Mouse (Mus musculus): ENCODE results near the gene Cit.

Cit gene

DNA sequence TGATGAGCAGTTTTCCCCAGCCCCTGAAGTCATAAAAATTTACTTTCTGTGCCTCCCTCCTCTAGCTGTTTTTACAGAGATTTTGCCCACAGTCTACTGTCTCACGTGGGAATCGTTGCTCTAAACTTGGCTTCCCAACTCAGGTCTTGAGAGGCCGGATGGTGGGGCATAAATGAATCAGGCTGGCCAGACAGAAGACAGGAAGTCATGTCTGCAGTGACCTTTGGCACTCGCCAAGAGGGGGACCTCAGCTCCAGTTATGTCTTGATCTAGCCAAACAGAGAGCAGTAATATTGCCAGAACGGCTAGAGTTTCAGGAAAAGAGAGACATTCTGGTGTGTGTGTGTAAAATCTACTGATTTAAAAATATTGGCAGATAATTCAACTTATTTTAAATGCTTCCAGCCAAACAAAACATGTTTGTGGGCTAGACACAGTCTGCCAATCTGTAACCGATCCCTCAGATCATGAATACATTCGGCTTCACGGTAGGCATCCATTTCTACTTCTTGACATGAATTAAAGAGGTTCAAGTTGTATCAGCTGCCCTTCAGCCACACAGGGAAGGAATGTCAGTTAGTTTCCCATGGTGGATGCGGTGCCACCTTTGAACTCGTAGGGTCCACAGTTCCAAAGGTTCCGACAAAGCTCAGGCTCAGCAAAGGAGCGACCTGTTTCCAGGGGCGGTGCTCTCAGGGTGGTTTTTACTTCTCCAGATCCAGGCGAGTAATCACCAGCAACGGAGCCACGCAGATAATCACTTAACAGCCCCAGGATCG lies 5.4 kb downstream of the Cit start:
- no peak for DNase-seq (ENCODE audit: low spot score in 2 of 2)

DNA sequence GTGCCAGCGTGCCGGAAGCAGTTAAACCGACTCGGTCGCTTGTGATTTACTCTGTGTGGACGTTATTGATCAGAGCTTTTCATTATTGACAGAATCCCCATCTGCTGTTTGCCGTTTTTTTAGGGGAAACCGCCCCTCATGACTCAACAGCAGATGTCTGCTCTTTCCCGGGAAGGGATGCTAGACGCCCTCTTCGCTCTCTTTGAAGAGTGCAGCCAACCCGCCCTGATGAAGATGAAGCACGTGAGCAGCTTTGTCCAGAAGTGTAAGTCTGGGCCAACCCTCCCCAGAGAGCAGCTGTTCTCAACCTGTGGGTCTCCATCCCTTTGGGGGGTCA lies 5.9 kb downstream of the Cit start:
- DNase-seq (ENCODE audit: low spot score in 2 of 2), result no peak

DNA sequence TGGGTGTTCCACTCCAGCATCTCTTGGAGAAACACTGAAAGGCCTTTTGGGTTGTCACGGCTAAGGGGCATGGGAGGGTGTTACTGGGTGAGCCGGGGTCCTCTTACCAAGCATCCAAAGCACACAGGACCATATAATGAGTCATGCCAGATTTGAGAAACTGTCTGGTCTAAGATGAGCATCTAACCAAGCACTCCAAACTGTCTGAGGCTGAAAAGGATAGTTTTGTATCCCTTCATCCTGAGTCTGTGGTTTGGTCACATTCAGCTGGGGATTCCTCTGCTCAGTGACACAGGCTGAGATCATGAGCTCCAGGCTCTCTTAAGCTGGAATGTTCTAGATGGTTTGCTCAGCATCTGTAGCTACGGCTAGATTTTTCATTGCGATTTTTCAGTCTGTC lies 7.4 kb downstream of the Cit start:
- DNase-seq (ENCODE audit: low spot score in 2 of 2), result no peak

DNA sequence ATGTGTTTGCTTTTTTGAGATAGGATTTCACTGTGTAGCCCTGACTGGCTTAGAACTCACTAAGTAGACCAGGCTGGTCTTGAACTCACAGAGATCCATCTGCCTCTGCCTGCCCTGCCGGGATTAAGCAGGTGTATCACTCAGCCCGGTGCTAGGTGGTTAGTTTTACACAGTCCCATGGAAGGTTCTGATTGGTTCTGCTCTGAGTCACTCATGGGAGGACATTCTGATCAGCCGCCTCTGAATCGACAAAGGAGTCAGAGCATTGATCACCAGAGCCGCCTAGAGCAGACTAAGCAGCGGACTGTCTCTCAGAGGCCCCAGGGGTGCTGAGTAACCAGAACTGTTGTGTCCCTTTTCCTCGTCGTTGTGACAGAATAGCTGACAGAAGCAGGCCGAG lies 8.6 kb downstream of the Cit start:
- DNase-seq (ENCODE audit: low spot score in 2 of 2), result no peak

DNA sequence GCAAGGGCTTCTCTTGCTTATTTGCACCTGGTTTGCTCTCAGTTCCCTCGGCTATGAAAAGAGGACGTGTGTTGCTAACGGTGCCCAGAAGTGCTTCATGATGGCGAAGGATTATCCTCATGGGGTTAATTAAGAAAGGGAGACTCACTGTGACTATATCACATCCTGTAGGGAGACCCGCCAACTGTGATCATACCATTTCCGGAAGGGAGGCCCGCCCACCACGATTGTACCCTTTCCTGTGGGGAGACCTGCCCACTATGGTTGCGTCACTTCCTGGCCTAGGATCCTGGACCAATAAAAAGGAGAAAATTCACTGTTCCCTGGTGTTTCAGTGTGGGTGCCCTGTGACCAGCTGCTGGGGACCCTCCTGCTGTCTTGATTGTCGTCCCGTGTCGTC lies 9.3 kb downstream of the Cit start:
- no peak for DNase-seq (ENCODE audit: low spot score in 2 of 2)

DNA sequence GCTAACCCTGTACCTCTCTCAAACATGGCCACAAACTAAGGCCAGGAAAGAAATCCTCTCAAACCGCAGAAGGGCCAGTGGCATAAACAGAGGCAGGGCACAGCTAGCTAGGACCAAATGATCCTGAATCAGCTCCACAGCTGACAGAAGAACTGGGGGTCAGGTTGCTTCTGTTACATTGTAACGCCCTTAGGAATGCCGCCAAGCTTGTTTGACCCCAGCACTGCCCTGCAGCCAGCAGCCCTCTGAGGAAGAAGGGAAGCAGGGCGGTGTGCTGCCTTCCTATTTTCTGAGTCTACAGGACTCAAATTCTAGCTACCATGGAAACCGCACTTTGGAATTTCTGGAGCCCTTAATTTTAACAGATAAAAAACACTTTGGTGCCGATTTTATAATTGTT lies 13.6 kb downstream of the Cit start:
- DNase-seq (ENCODE audit: low spot score in 2 of 2), result no peak

DNA sequence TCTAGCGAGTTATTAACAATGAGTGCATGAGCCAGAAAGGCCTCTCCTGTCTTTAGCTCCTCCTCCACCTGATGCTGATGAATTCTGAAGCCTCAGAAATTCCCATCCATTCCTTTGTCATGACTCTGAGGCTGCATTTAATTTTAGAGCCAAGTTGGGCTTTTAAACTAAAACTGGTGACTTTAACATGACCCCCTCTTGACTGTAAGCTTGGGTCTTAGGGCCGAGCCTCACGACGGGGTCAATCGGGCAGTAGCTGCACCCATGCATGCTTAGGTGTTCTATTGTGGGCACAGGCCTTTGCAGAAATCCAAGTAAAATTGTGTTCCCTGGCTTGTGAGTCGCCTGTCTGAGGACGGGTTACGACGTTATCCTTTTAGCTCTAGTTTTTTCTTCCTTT lies 14.4 kb downstream of the Cit start:
- DNase-seq (ENCODE audit: low spot score in 2 of 2), result no peak

DNA sequence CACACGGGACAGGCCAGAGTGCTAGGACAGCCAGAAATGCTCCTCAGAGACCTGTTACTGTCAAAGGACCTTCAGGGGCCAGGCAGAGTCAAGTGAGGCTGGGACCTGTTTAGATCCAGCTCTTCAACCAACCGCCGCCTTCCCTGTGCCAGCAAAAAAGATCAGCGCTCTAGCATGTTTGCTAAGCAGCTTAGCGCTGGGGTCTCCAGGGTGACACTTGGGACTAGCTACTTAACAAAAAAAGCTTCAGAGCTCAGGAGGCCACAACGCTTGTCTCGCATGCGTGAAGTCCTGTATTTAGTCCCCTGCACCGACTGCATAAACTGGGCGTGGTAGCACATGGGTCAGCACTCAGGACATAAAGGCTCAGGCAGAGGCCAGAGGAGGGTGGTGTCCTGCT lies 16.9 kb downstream of the Cit start:
- no peak for DNase-seq (ENCODE audit: low spot score in 2 of 2)

DNA sequence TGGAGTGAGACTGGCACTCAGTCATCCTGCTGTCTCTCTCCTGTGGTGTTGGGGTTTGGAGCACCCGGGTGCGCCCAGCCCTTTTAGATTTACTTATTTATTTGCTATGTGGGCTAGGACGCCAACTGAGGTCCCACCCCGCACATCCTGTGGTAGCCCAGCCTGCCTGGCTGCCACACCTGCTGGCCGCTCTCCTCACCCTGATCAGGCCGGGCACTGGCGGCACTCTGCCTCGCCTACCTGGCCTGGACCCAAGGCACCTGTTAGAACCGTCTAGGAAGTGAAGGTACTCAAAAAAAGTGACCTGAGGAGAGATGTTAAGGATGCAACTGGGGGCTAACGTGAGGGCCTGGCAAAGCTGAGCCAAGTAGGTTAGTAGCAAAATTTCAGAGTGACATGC lies 17.4 kb downstream of the Cit start:
- no peak for DNase-seq (ENCODE audit: low spot score in 2 of 2)

DNA sequence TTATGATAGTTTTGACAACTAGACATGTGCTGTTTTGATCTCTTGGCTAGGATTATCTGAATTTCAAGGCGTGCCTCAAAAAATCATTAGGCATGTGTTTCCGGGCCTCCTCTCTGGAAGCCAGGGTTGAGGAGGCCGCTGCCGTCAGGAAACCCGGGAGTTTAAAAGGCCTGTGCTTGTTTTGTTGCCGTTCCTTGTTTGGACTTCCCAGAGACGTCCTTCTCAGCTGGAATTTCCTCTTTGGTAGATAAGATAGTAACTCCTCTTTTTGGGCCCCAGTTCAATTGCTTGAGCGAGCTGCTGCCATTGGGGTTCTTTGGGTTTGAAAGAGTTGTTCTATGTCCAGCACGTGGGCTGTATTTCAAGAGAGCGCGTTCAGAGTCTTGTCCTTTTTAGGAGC lies 21.2 kb downstream of the Cit start:
- no peak for DNase-seq (ENCODE audit: low spot score in 2 of 2)

DNA sequence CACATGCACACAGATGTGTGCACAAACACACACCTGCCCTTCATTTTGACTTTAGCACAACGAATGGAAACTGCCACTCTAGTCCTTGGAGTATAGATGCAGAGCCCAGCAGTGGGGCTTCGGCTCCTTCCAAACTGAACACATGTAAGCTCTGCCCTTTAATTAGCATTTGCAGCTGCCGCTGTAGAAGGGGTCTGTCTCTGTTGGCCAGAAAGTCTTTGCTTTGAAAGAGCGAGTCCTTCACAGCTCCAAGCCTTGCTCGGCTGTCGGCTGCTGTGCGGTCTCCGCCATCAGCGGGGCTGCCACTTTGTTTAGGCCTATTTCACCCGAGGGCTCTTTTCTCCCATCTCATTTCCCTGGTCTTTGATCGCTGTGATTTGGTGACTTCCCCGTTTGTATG lies 23.5 kb downstream of the Cit start:
- DNase-seq (ENCODE audit: low spot score in 2 of 2), result no peak

DNA sequence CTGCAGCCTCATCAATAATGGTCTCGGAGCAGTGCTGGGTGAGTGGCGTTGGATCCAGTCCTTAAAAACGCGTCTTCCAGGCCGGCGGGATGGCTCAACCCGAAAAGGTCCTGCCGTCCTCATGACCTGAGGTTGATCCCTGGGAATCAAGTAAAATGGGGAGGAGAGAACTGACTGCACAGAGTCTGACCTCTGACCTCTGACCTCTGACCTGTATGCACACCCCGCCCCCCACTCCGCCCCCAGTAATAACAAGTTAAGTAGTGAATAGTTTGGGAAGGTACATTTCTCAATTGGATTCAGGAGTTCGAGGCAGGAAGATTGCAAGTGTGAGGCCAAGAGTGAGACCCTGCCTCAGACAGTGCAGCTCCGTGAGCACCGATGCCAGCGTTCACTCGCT lies 24.1 kb downstream of the Cit start:
- no peak for DNase-seq (ENCODE audit: low spot score in 2 of 2)

DNA sequence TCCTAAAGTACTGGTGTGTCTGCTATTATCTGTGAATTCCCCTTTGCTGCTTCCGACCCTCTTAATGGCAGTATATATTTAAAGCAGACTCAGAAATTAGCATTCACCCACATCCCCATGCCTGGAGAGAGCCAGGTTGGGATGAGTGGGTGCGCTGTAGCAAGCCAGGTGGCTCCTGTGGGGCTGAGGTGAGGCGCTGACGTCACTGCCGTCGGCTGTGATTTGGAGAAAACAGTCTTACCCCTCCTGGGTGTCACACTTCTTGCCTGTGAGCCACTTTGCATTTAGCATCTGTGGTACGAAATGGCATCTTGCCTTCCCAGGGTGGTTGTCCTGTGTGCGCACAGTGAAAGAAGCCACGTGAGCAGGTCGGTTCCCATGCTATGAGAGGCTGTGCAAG lies 26.1 kb downstream of the Cit start:
- no peak for DNase-seq (ENCODE audit: low spot score in 2 of 2)

DNA sequence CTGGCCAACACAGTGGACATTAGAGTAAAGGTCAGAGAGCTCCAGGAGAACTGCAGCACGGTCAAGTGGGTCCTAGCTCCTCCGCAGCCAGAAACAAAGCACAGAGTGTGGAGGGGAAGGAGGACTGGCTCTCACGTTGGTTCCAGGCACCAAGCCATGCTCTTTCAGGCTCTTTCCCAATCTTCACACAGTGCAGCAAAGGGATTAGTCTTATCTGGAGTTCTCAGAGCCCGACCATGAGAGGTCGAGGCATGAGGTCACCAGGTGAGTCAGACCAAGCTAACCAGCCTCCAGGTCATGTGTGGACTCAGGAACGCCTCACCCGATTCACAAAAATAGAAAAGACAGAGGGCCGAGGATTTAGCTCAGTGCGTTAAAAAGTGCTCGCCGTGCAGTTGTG lies 27.0 kb downstream of the Cit start:
- DNase-seq (ENCODE audit: low spot score in 2 of 2), result no peak

DNA sequence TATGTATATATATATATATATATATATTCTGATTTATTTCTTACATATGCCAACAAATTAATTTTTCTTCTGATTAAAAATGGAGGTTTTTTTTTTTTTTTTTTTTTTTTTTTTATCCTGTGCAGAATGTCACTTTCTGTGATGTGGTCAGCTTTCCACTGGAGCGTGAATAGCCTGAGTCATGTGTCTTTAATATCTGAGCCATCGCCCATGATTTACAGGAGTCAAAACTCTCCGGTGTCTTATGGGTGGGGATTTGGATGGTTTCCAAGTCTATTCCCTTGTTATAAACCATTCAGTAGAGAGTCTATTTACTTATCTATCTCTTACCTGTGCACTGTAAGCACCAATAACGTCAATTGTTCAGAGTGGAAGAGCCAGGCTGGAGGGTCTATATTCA lies 27.9 kb downstream of the Cit start:
- DNase-seq (ENCODE audit: low spot score in 2 of 2), result no peak

DNA sequence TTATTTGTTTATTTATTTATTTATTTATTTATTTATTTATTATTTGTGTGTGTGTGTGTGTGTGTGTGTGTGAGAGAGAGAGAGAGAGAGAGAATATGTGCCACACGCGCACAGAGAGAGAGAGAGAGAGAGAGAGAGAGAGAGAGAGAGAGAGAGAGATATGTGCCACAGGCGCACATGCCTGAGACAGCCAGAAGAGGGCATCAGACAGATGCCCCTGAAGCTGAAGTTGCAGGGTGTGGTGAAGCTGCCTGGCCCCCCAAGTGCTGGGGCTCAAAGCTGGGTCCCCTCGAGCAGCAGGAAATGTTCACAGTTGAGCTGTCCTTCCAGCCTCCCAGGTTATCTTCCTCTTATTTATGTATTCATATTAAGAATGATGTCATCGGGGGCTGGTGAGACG lies 32.3 kb downstream of the Cit start:
- no peak for DNase-seq (ENCODE audit: low spot score in 2 of 2)

DNA sequence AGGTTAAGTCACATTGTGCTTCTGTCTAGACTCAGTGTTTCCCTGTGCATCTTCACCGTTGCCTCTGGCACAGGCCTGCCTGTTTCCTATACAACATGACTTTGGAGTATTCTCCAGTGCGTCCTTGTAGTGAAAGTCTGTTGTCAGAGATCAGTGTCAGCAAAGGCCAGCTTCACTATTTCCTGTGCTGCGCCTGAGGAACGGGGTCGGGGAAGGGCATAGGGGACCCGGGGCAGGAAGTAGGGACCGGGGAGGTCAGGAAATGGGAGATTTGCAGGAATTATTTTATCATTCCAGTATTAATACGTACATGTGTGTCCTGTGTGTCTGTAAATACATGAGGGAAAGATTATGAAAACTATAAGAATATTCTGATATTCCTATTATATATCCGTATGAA lies 37.1 kb downstream of the Cit start:
- no peak for DNase-seq (ENCODE audit: low spot score in 2 of 2)

DNA sequence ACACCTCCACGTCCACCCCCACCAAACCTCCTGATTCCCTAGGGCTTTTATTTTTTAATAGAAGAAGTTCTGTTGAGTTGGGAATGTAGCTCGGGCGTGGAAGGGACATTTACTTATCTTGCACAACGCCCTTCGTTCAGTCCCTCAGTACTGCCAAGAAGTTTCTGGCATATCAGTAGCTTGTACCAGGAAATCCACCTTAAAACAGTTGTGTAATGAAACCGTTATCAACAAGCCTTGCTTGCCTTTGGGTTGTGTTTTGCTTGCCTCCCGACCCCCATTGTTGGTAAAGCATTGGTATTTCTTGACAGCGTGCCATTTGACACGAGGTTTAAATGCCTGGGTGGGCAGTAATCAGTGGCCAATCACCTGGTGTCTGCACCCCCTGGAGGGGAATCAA lies 39.4 kb downstream of the Cit start:
- DNase-seq (ENCODE audit: low spot score in 2 of 2), result no peak

DNA sequence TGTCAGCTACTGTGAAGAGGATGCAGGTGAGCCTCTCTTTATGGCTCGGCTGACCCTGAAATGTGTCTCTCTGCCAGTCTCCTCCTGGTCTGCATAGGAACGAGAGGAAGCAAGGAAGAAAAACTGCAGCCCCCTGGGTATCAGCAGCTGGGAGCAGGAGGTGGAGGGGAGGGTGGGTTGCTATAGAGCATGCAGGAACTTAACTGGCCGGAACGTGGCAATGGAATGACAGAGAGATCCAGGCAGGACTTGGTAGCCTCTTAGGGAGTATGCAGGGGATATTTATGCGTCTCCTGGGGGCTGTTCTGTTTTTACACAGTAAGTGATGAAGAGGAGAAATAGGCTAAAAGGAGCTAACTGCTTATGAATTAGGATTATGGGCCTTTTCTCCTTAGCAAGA lies 48.7 kb downstream of the Cit start:
- DNase-seq (ENCODE audit: low spot score in 2 of 2), result no peak

DNA sequence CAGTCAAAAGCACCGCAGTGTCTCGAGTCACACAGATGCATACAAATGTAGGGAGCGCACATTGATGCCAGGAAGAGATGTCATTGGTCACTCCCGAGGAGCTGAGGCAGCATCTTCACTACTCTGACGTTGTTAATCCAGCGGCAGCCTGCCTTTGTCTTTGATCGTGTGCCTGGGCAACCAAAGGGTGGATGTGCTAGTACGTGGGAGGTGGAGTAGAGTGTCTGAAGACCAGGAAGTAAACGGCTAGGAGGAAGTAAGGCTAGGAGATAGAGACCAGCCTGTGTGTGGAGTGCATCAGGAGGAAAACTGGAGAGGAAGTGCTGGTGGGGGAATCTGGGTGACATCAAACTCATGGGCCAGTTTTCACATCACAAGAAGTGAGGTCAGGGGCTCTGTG lies 52.0 kb downstream of the Cit start:
- DNase-seq (ENCODE audit: low spot score in 2 of 2), result no peak

DNA sequence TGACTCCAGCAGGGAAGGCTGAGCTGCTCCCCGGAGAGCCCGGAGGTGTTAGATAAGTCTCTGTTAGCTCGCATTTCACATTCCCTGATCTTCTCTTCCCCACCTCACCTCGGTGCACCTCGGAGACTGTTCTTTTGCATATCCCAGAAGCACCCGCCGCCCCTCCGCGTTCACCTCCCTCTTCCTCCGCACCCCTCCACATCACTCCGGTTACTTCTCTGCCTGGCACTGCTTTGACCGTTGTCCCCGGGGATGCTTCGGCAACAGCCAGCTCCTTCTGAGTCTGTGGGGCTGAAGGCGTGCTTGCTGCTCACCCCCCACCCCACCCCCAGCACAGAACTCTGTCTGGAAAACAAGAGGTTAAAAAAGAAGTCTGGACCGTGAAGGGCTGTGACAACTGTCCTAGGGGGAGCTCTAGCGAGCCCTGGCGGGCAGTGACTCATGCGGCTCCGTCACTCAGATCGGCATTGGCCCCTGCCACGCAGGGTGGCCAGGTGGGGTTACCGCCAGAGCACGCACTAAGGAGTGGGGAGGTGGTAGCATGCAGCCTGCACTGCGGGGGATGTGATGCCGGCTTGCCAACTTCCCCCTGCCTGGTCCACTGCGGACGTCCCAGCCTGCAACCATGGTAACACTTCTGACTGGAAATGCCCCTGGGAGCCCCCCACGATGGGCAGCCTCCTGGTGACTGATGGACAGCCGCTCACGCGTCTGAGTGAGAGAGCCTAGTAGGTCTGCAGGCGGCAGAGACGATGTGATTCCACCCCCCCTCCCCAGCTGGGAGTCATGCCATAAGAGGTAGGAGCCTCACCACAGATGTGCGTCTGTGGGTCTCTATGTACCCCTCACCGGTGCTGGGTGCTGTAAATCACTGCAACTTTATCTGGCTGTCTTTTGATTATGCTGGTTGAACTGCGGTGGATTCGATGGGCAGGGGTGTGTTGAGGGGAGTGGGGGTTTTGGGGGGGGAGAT lies 62.2 kb downstream of the Cit start:
- DNase-seq (ENCODE audit: low spot score in 2 of 2), result peak; percentile 66 to 71

DNA sequence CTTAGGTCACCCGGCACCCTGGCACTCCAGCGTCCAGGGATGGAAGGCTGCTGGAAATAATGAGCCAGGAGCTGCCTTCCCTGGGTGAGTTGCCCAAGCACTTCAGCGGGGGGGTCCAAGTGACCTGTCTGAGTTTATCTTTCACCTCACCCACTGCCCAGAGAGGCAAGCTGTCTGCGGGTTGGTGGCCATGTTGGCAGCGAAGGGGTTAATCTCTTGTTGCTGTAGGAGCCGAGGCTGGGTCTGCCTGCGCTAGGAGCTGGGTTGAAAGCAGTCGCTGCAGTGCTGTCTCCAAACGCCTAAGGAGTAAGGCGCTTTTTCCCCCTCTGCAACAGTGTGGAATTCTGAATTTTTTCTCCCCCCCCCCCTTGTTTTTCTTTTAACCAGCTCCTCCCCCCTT lies 63.2 kb downstream of the Cit start:
- peak; percentile 74 to 75 for DNase-seq (ENCODE audit: low spot score in 2 of 2)

DNA sequence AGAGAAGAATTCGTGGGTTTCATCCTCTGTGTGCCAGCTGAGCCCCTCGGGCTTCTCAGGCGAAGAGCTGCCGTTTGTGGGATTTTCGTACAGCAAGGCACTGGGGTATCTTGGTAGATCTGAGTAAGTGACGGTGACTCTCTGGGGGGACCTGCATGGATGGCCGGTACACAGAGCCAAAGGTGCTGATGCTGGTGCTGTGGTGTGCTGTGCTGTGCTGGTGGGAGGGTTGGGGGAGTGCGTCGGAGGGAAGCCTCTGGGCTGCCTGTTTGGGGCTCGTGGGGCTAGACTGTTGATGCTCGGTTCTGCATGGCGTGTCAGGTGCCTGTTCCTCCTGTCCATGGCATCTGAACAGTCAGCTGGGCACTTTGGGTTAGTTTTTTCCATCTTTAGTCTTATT lies 63.6 kb downstream of the Cit start:
- DNase-seq (ENCODE audit: low spot score in 2 of 2), result peak; percentile 43 to 45
